Mouse (Mus musculus) frontal cortex, postnatal 10 days (tissue): ENCODE results near the gene Olfr209.
A peak's percentile ranks its signal among the peaks of the same experiment; 100 is the strongest.
"Not testable (repeated sequence)": the region's sequence is repeated elsewhere in the genome, so short reads cannot be mapped to it uniquely, and the experiment has no call there.

Experiments
- DNase-seq, 2 experiments: peaks; one replicate each; pipeline ENCODE4 v3.0.0; 2022; ENCODE audit warnings: low spot score in 2 of 2, mixed read lengths in 1 of 2

Gene Olfr209

DNA sequence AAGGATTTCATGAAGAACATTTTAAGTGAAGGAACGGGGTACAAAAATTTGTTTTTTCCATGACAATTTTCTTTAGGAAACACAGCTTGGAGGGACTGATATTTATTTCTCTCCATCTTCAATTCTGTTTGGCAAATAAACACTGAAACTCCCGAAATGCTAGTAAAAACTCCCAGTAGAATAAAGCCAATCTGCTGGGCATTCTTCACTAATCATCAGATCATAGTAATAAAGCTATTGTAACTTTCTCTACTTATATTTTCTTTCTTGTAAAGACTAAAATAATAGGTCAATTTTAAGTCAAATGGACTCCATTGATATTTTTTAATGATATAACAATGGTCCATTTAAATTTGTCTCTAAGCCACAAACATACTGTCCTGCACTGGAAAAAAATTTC, at the start of gene Olfr209:
TSS of gene Olfr209 (minus strand) at position 101 of the 400 bp plus-strand sequence.
- no peak for DNase-seq

- DNase-seq: no peak
Observed at GRCm38 (mm10) chr16:59413475-59413874, 49.7 kb upstream of the Olfr209 start.

DNA sequence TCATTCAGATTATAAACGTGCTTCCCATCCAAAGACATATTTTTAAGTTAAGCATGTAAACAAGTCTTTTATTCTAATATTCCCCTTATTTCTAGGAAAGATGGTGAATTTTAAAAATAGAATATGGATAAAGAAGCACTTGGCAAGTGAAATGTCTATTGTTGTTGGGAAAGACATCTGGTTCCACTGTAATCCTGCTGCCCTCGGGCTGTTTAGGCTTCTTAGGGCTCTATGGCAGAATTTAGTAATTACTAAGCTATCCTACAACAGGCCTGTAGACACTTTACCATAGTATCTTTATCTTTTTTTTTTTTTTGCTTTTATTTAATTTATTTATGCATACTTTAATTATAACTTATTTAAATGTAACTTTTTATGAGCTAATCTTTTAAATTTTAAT, 46.0 kb upstream of the Olfr209 start:
- no peak for DNase-seq

GRCm38 (mm10) chr16:59409341-59409748, 45.6 kb upstream of the Olfr209 start:
- no peak for DNase-seq

- DNase-seq: no peak
Observed at GRCm38 (mm10) chr16:59407032-59407431, 43.2 kb upstream of the Olfr209 start, which contains the start of gene Gabrr3. Gene Gabrr3, plus strand, starts transcription at chr16:59407332.

GRCm38 (mm10) chr16:59404798-59405197, 41.0 kb upstream of the Olfr209 start:
- DNase-seq: no peak

GRCm38 (mm10) chr16:59403684-59404083, 39.9 kb upstream of the Olfr209 start:
- DNase-seq: no peak

DNA sequence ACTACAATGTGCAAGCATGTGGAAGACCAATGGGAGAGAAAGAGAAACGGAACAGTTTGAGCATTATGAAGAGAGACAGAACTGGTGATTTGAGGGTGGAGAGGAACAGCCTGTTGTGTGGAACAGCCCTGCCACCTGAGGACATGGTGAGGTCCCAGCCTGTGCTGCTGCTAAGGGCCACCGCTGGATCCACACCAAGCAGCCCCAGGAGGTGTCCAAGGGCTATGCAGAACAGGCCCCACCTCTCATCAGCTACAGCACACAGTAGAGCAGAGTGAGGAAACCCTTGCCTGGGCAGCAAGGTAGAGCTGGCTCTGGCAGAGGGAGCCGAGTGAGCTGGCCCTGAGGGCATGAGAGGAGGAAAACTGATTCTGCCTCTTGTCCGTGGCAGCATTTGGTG, 38.2 kb upstream of the Olfr209 start:
- DNase-seq: no peak

GRCm38 (mm10) chr16:59401102-59401501, 37.3 kb upstream of the Olfr209 start:
- no peak for DNase-seq

DNA sequence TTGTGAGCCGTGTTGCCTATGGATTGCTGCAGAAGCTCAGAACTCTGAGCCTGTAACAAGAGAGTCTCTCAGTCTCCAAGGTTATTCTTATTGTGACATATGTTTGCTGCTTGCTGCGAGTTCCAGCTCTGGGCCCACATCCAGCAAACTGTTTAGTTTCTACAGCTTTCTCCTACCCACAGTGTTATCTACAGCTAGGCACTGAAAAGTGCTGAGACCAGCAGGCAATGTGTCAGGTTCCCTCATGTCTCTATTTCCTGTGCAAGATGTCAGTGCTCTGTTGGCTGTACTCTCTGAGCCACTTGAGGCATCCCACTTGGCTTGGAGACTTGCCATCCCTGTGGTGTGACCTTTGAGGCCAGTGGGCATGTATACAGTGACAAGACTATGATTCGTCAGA, 29.5 kb upstream of the Olfr209 start:
- peak; percentile 35 to 50 for DNase-seq

GRCm38 (mm10) chr16:59349146-59349545, 14.6 kb downstream of the Olfr209 start, which contains the start of gene Olfr206:
Gene Olfr206, minus strand, starts transcription at chr16:59349246.
- DNase-seq: no peak

DNA sequence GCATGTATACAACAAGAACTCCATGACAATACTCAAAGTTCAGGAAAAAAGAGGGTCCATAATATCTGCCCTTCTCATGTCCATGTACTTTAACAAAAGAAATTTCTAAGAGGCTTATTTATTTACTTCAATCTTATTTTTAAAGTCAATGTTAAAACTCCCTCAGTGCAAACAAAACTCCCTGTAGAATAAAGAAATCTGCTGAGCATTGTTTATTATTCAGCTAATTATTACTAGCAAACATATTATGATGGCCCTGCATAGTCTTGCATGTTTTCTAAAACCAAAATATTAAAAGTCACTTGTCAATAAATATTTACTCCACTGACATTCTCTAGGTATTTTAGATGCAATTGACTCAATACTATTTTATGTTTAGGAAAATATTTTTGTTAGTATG, 32.8 kb downstream of the Olfr209 start, which contains the start of gene Olfr205:
TSS of gene Olfr205 (minus strand) at position 101 of the 400 bp plus-strand sequence.
- no peak for DNase-seq

DNA sequence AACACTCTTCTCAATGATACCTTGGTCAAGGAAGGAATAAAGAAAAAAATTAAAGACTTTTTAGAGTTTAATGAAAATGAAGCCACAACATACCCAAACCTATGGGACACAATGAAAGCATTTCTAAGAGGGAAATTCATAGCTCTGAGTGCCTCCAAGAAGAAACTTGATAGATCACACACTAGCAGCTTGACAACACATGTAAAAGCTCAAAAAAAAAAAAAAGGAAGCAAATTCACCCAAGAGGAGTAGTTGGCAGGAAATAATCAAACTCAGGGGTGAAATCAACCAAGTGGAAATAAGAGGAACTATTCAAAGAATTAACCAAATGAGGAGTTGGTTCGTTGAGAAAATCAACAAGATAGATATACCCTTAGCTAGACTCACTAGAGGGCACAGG, 40.5 kb downstream of the Olfr209 start:
- not testable (repeated sequence) for DNase-seq

GRCm38 (mm10) chr16:59318148-59318547, 45.6 kb downstream of the Olfr209 start, which contains the start of gene Olfr204:
Gene Olfr204, minus strand, starts transcription at chr16:59318248.
- no peak for DNase-seq
